Mouse (Mus musculus): ENCODE measurements at regions not wholly inside any gene's neighbourhood (a gene's known extent, or its start where the extent isn't known, plus 50 kb on each side); places are given as distances from the start of the nearest gene placed in this dataset.
A peak's percentile ranks its signal among the peaks of the same experiment; 100 is the strongest.

- ATAC-seq, result no peak
These were observed 334.8 kb downstream of the Efna5 start for GRCm38 (mm10) chr17:62546286-62546685.

GRCm38 (mm10) chr17:62545330-62545729, 335.8 kb downstream of the Efna5 start:
- no peak for TF ChIP-seq CTCF (IDR thresholded peaks at IDR 0.05; ENCODE audit: low read depth)
- Histone ChIP-seq H3K27ac (no peak overlapping the region), H3K4me2 (ENCODE audit: low read depth, low read length) (0 out of 2 replicates have a peak overlapping the region, but pooled peaks have one; percentile 23), H3K9ac (replicated peaks; ENCODE audit: low read length) (no peak overlapping the region), H3K27me3 (ENCODE audit: insufficient read depth, low read length) (no peaks in the 10 kb centered on the region), H3K4me3 (ENCODE audit: low read length) (no peak overlapping the region), H3K36me3 (ENCODE audit: insufficient read depth, low read length) (no peaks in the 10 kb centered on the region), H3K9me3 (ENCODE audit: low read length) (no peaks in the 10 kb centered on the region), H3K4me1 (ENCODE audit: insufficient read depth, low read length) (no peaks in the 10 kb centered on the region)
- ATAC-seq (no peak), DNase-seq (ENCODE audit: low spot score) (peak; percentile 13)
- WGBS, result 56% methylated on average over 9 of the region's 9 CpGs

More at GRCm38 (mm10) chr17:62546286-62546685, 334.8 kb downstream of the Efna5 start:
- H3K4me3 ChIP-seq (ENCODE audit: low read length), result no peak overlapping the region
- TF ChIP-seq CTCF (IDR thresholded peaks at IDR 0.05; ENCODE audit: low read depth), result no peak
- H3K36me3 ChIP-seq (ENCODE audit: insufficient read depth, low read length), result no peaks in the 10 kb centered on the region
- H3K9ac ChIP-seq (replicated peaks; ENCODE audit: low read length), result no peak overlapping the region
- H3K27ac ChIP-seq, result no peak overlapping the region
- no peak for DNase-seq (ENCODE audit: low spot score)
- 90% methylated on average over 7 of the region's 7 CpGs for WGBS
- H3K4me2 ChIP-seq (ENCODE audit: low read depth, low read length), result no peak overlapping the region
- no peaks in the 10 kb centered on the region for H3K4me1 ChIP-seq (ENCODE audit: insufficient read depth, low read length)
- H3K27me3 ChIP-seq (ENCODE audit: insufficient read depth, low read length), result no peaks in the 10 kb centered on the region
- H3K9me3 ChIP-seq (ENCODE audit: low read length), result no peaks in the 10 kb centered on the region

- 88% methylated on average over 18 of the region's 18 CpGs for WGBS
- no peaks in the 10 kb centered on the region for H3K4me1 ChIP-seq (ENCODE audit: insufficient read depth, low read length)
- no peak overlapping the region for H3K4me2 ChIP-seq (ENCODE audit: low read depth, low read length)
- H3K9ac ChIP-seq (replicated peaks; ENCODE audit: low read length), result no peak overlapping the region
- no peaks in the 10 kb centered on the region for H3K9me3 ChIP-seq (ENCODE audit: low read length)
- H3K27me3 ChIP-seq (ENCODE audit: insufficient read depth, low read length), result no peaks in the 10 kb centered on the region
- no peak for TF ChIP-seq CTCF (IDR thresholded peaks at IDR 0.05; ENCODE audit: low read depth)
- ATAC-seq, result no peak
- no peak overlapping the region for H3K4me3 ChIP-seq (ENCODE audit: low read length)
- H3K27ac ChIP-seq, result no peak overlapping the region
- DNase-seq (ENCODE audit: low spot score), result no peak
- no peaks in the 10 kb centered on the region for H3K36me3 ChIP-seq (ENCODE audit: insufficient read depth, low read length)
These were observed 337.8 kb downstream of the Efna5 start for GRCm38 (mm10) chr17:62543056-62543975.

GRCm38 (mm10) chr17:62529911-62530310, 351.2 kb downstream of the Efna5 start:
- TF ChIP-seq CTCF (IDR thresholded peaks at IDR 0.05; ENCODE audit: low read depth), result no peak
- H3K4me3 ChIP-seq (ENCODE audit: low read length), result no peak overlapping the region
- H3K36me3 ChIP-seq (ENCODE audit: insufficient read depth, low read length), result no peaks in the 10 kb centered on the region
- no peak for DNase-seq (ENCODE audit: low spot score)
- H3K27me3 ChIP-seq (ENCODE audit: insufficient read depth, low read length), result no peaks in the 10 kb centered on the region
- H3K9ac ChIP-seq (replicated peaks; ENCODE audit: low read length), result no peak overlapping the region
- no peak overlapping the region for H3K4me2 ChIP-seq (ENCODE audit: low read depth, low read length)
- no peak overlapping the region for H3K27ac ChIP-seq
- 93% methylated on average over 2 of the region's 2 CpGs for WGBS
- no peaks in the 10 kb centered on the region for H3K9me3 ChIP-seq (ENCODE audit: low read length)
- no peaks in the 10 kb centered on the region for H3K4me1 ChIP-seq (ENCODE audit: insufficient read depth, low read length)
- no peak for ATAC-seq

GRCm38 (mm10) chr17:62527556-62527955, 353.6 kb downstream of the Efna5 start:
- no peaks in the 10 kb centered on the region for H3K36me3 ChIP-seq (ENCODE audit: insufficient read depth, low read length)
- no peak for ATAC-seq
- no peak overlapping the region for H3K4me2 ChIP-seq (ENCODE audit: low read depth, low read length)
- H3K27me3 ChIP-seq (ENCODE audit: insufficient read depth, low read length), result no peaks in the 10 kb centered on the region
- no peaks in the 10 kb centered on the region for H3K4me1 ChIP-seq (ENCODE audit: insufficient read depth, low read length)
- H3K27ac ChIP-seq, result no peak overlapping the region
- H3K9me3 ChIP-seq (ENCODE audit: low read length), result no peaks in the 10 kb centered on the region
- 90% methylated on average over 2 of the region's 2 CpGs for WGBS
- no peak overlapping the region for H3K9ac ChIP-seq (replicated peaks; ENCODE audit: low read length)
- no peak overlapping the region for H3K4me3 ChIP-seq (ENCODE audit: low read length)
- TF ChIP-seq CTCF (IDR thresholded peaks at IDR 0.05; ENCODE audit: low read depth), result no peak
- no peak for DNase-seq (ENCODE audit: low spot score)

- Histone ChIP-seq H3K27me3 (ENCODE audit: insufficient read depth, low read length) (no peaks in the 10 kb centered on the region), H3K27ac (no peak overlapping the region), H3K4me2 (ENCODE audit: low read depth, low read length) (no peak overlapping the region), H3K4me1 (ENCODE audit: insufficient read depth, low read length) (no peaks in the 10 kb centered on the region), H3K9ac (replicated peaks; ENCODE audit: low read length) (no peak overlapping the region), H3K4me3 (ENCODE audit: low read length) (no peak overlapping the region), H3K9me3 (ENCODE audit: low read length) (no peaks in the 10 kb centered on the region), H3K36me3 (ENCODE audit: insufficient read depth, low read length) (no peaks in the 10 kb centered on the region)
- TF ChIP-seq CTCF (IDR thresholded peaks at IDR 0.05; ENCODE audit: low read depth), result no peak
- ATAC-seq (no peak), DNase-seq (ENCODE audit: low spot score) (no peak)
- WGBS, result 60% methylated on average over 3 of the region's 3 CpGs
These were observed 367.5 kb downstream of the Efna5 start for GRCm38 (mm10) chr17:62513635-62514034.

- DNase-seq (ENCODE audit: low spot score), result no peak
- WGBS, result 92% methylated on average over 4 of the region's 4 CpGs
- H3K27ac ChIP-seq, result no peak overlapping the region
These were observed 370.9 kb downstream of the Efna5 start for GRCm38 (mm10) chr17:62510184-62510583.

More at GRCm38 (mm10) chr17:62510184-62510583, 370.9 kb downstream of the Efna5 start:
- TF ChIP-seq CTCF (IDR thresholded peaks at IDR 0.05; ENCODE audit: low read depth), result no peak
- no peak overlapping the region for H3K4me3 ChIP-seq (ENCODE audit: low read length)
- H3K9ac ChIP-seq (replicated peaks; ENCODE audit: low read length), result no peak overlapping the region
- no peaks in the 10 kb centered on the region for H3K4me1 ChIP-seq (ENCODE audit: insufficient read depth, low read length)
- ATAC-seq, result no peak
- no peaks in the 10 kb centered on the region for H3K36me3 ChIP-seq (ENCODE audit: insufficient read depth, low read length)
- no peak overlapping the region for H3K4me2 ChIP-seq (ENCODE audit: low read depth, low read length)
- no peaks in the 10 kb centered on the region for H3K27me3 ChIP-seq (ENCODE audit: insufficient read depth, low read length)
- H3K9me3 ChIP-seq (ENCODE audit: low read length), result no peaks in the 10 kb centered on the region
